Mouse (Mus musculus) stomach, embryonic 16.5 days (tissue): ENCODE results near the gene Shroom3. TPM values are rescaled to one million over a fixed set of nuclear protein-coding genes. Genes with fewer than 3 reads are reported as not detected.
A peak's percentile ranks its signal among the peaks of the same experiment; 100 is the strongest.

ENCODE experiments used
- ATAC-seq: fragments of 200-750 bp; cut with Nextera tagmentation; 2 replicates; pipeline ENCODE4 v1.8.0; 2017; ENCODE audit warnings: moderate number of reproducible peaks, moderate TSS enrichment; ENCODE audit not compliant: insufficient read depth, low FRiP score
- H3K27ac ChIP-seq: fragments of 300-500 bp; sonication (generic); 2 replicates; pipeline ENCODE4 v1.5.1; 2014; ENCODE audit warnings: low read length
- H3K27me3 ChIP-seq: fragments of 300-500 bp; sonication (generic); 2 replicates; pipeline ENCODE4 v1.6.1; 2014; ENCODE audit warnings: low read length, control low read depth, mixed read lengths; ENCODE audit not compliant: control insufficient read depth, insufficient read depth
- H3K36me3 ChIP-seq: fragments of 300-500 bp; sonication (generic); 2 replicates; pipeline ENCODE4 v1.6.1; 2014; ENCODE audit warnings: low read length; ENCODE audit not compliant: control insufficient read depth, insufficient read depth
- H3K4me1 ChIP-seq: fragments of 300-500 bp; sonication (generic); 2 replicates; pipeline ENCODE4 v1.6.1; 2014; ENCODE audit warnings: low read length, control low read depth, mixed read lengths; ENCODE audit not compliant: control insufficient read depth, insufficient read depth
- H3K4me2 ChIP-seq: fragments of 300-500 bp; sonication (generic); 2 replicates; pipeline ENCODE4 v1.6.1; 2014; ENCODE audit warnings: low read depth, low read length, mixed read lengths
- H3K4me3 ChIP-seq: fragments of 300-500 bp; sonication (generic); replicated peaks from 2 replicates; pipeline ENCODE4 v1.5.1; 2014; ENCODE audit warnings: mild to moderate bottlenecking, low read length
- H3K9ac ChIP-seq: fragments of 300-500 bp; sonication (generic); 2 replicates; pipeline ENCODE4 v1.6.1; 2014; ENCODE audit warnings: low read length
- H3K9me3 ChIP-seq: fragments of 300-500 bp; sonication (generic); replicated peaks from 2 replicates; pipeline ENCODE4 v1.6.1; 2016; ENCODE audit warnings: low read length, control low read depth; ENCODE audit not compliant: control insufficient read depth
- WGBS: fragments of 180-500 bp; shearing (Covaris S2); extraction: QIAGEN DNeasy Blood & Tissue Kit; methylation state at CpG from one replicate; pipeline ENCODE4 v1.1.7; 2014; 5-methylcytosine and 5-hydroxymethylcytosine counted together
- microRNA counts: library from miRNA; unstranded; fragments of <30 nt; microRNA quantifications from one replicate; lab custom pipeline; 2016
- microRNA-seq: library from miRNA; unstranded; fragments of <30 nt; microRNA quantifications from one replicate; pipeline ENCODE4, GENCODE M21; 2016
- polyA plus RNA-seq: library from polyadenylated mRNA; unstranded; fragments of >200 nt; fragmentation: Nextera tagmentation; extraction: Ambion mirVana; gene quantifications from 2 replicates; pipeline ENCODE4 v1.2.1, GENCODE M21; 2015

Gene Shroom3
- polyA plus RNA-seq, 1 experiment from 2014 or later: 14.4 TPM

DNA sequence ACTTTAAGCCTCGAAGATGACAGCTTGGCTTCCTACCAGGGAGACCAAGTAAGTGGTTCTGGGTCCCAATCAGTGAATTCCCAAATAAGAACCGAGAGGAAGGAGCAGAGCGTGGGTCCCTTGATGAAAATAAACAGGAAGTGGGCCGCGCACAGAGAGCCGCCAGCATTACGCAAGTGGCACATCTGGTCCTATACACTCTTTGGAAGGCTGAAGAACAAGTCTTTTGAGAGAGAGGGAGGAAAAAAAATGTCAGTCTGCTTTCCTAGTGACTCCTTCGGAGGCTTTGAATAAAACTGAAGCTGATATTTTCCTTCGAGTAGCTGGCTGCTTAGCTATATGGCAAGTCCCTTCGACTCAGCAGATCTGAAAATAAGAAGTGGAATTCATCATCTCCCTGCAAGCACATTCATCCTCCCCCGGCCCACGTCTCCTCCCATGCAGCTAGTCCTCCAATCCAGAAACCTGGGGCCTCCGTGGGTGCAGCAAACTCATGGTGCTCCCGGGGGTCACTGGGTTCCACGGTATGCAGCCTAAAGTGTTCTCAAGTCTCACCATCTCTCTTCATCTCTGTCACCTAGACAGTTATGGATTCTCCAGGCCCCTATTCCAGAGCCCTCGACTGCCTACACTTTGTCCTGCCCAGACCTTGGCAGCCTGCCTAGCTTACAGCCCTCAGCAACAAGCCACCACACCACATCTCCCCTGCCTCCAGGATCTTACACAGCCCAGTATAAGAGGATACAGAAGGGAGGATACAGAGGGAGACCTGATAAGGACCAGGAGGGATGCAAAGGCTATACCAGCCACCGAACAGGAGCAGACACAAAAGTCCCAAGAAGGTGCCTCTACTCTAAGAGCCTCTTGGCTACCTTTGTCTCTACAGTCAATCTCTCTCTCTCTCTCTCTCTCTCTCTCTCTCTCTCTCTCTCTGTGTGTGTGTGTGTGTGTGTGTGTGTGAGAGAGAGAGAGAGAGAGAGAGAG is 317.8 kb downstream of the Shroom3 start:
- Histone ChIP-seq H3K9me3 (no peaks in the 10 kb centered on the region), H3K36me3 (no peaks in the 10 kb centered on the region), H3K9ac (peak overlapping the region; percentile 47), H3K4me2 (0 out of 2 replicates have a peak overlapping the region, but pooled peaks have one; percentile 8), H3K4me3 (no peak overlapping the region), H3K27ac (peak overlapping the region; percentile 90), H3K4me1 (peaks cover 48% of the 10 kb centered on the region), H3K27me3 (no peaks in the 10 kb centered on the region)
- ATAC-seq: 0 out of 2 replicates have a peak, but pooled peaks have one; percentile 38
- 29% methylated on average over 17 of the region's 17 CpGs for WGBS

DNA sequence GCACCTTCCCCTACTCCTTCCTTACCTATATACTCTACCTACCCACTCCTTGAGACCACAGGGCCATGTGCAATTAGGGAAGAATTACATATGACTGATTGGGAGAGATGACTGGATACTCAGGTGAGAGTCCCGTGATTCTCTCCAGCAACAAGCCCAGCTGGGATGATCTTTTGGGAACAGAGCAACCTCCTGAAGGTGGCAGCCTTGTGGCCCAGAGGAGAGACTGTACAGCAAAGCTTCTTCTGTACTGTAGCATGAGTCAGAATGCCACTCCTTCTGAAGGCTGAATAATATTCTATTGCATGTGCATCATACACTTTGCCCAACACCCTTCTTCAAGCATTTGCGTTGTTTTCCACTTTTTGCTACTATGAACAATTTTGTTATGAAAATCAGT is 319.4 kb downstream of the Shroom3 start:
- Histone ChIP-seq H3K27me3 (no peaks in the 10 kb centered on the region), H3K4me3 (no peak overlapping the region), H3K9ac (no peak overlapping the region), H3K9me3 (no peaks in the 10 kb centered on the region), H3K4me2 (no peak overlapping the region), H3K36me3 (no peaks in the 10 kb centered on the region), H3K27ac (no peak overlapping the region), H3K4me1 (peaks cover 40% of the 10 kb centered on the region)
- no peak for ATAC-seq
- 90% methylated on average over 2 of the region's 2 CpGs for WGBS

DNA sequence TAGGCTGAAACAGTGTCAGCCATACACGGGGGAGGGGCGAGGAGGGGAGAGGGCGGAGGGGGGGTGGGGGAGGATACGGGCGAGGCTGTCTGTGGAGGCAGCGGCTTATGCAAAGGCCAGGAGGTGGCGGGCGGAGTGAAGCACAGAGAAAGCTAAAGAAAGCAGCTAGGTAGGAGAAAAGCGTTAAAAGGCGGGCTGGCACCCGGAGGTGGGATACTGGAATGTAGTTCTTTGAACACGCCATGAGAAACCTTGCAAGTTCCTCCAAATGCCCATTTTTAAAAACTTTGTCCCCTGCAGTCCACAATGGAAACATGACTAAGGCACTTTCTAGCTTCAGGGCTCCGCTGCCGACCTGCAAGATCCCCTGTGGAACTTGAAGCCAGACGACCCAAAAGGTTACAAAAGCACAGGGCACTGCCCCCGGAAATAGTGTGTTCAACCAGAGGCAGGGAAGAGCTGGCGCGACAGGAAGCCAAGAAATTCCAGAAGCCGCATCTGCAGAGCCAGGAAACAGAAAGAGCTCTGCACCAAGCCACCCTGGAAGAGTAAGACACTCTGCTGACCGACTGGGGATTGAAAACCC is 322.1 kb downstream of the Shroom3 start:
- no peaks in the 10 kb centered on the region for H3K27me3 ChIP-seq
- H3K4me1 ChIP-seq: peaks cover 23% of the 10 kb centered on the region
- H3K9me3 ChIP-seq: no peaks in the 10 kb centered on the region
- no peaks in the 10 kb centered on the region for H3K36me3 ChIP-seq
- H3K4me3 ChIP-seq: peak overlapping the region; percentile 30
- peak overlapping the region; percentile 46 for H3K9ac ChIP-seq
- peak overlapping the region; percentile 66 for H3K27ac ChIP-seq
- no peak for ATAC-seq
- peak overlapping the region; percentile 53 for H3K4me2 ChIP-seq
- WGBS: 4% methylated on average over 20 of the region's 20 CpGs

DNA sequence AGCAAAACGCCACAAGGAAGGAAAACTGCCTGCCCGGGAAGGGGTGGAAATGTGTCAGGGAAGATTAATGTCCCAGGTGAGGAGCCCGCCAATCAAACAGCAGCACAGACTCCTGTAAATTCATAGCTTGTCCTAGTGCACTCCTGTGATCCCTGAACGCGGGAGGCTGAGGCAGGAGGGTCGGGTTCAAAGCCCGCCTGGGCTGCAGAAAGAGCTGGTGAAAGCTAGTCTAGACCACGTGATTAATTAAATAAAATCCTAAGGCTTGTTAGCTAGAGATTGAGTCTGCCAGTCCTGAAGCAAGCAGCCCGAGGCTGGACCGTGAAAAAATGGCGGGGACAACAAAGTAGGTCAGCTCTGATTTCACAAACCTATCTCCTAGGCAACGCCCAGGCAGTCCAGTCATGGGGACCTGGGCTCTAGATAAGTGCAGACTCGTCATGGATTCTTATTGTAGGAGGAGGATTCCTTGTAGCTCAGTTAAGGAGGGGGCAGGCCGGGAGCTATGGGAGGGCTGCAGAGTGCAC is 322.6 kb downstream of the Shroom3 start:
- H3K4me2 ChIP-seq: peak overlapping the region; percentile 53
- H3K9me3 ChIP-seq: no peaks in the 10 kb centered on the region
- WGBS: 41% methylated on average over 14 of the region's 14 CpGs
- H3K27me3 ChIP-seq: no peaks in the 10 kb centered on the region
- ATAC-seq: peak; percentile 61
- H3K9ac ChIP-seq: peak overlapping the region; percentile 46
- peaks cover 18% of the 10 kb centered on the region for H3K4me1 ChIP-seq
- H3K4me3 ChIP-seq: peak overlapping the region; percentile 30
- no peaks in the 10 kb centered on the region for H3K36me3 ChIP-seq
- peak overlapping the region; percentile 66 for H3K27ac ChIP-seq

DNA sequence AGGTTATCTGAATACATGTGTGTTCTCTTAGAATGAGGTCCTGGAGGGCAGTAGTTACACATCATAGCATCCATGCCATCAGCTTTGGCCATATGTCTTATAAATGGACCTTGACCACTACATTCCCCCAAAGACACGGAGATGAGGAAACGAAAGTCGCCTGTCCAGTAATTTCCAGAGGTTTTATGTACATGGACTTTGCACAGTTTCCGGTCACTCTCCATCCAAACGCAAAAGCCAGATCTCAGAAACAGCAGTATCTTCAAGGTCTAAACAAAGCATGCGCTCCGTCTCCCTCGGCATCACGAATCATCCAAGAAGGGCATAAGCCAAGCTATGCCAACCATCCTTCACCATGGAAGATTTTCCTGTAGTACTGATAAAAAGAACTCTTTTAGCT is 325.0 kb downstream of the Shroom3 start:
- Histone ChIP-seq H3K27me3 (no peaks in the 10 kb centered on the region), H3K4me2 (no peak overlapping the region), H3K4me3 (no peak overlapping the region), H3K9ac (no peak overlapping the region), H3K36me3 (no peaks in the 10 kb centered on the region), H3K9me3 (no peaks in the 10 kb centered on the region), H3K4me1 (peaks cover 11% of the 10 kb centered on the region; the same call in 1 of the 2 replicates), H3K27ac (no peak overlapping the region)
- 89% methylated on average over 9 of the region's 9 CpGs for WGBS
- ATAC-seq: no peak

MicroRNAs within 50 kb of the gene (microRNA counts, 519-probe panel; counts per million panel counts)
- 2,168 counts per million, percentile 45 among the panel's probes with 10 or more counts for microRNA mmu-miR-1961 (lab: Ali Mortazavi, UCI)

Small RNA genes lying within 50 kb of the gene (microRNA-seq; reads per million reads assigned to microRNA genes)
- not detected for gene Mir1961

Other genes starting within 250 kb of the Shroom3 start
- gene Nup54, start 248.2 kb upstream of the Shroom3 start, polyA plus RNA-seq: 47.1 and 47.3 TPM in 2 replicates
- 17.7 and 18.2 TPM in 2 replicates for gene Scarb2, start 176.6 kb upstream of the Shroom3 start, polyA plus RNA-seq
- 0.37 and 0.61 TPM in 2 replicates for gene Fam47e, start 128.4 kb upstream of the Shroom3 start, polyA plus RNA-seq
- gene Stbd1, start 80.4 kb upstream of the Shroom3 start, polyA plus RNA-seq: 47.1 and 72.9 TPM in 2 replicates
- gene Ccdc158, start 8.2 kb upstream of the Shroom3 start, polyA plus RNA-seq: 0.50 and 0.61 TPM in 2 replicates